Mouse (Mus musculus): ENCODE data around the gene Snrnp35. TPM values are rescaled to one million over a fixed set of nuclear protein-coding genes. Genes with fewer than 3 reads are reported as not detected.

Gene Snrnp35
- polyA plus RNA-seq, 1 experiment from 2014 or later: 9.2 TPM

DNA sequence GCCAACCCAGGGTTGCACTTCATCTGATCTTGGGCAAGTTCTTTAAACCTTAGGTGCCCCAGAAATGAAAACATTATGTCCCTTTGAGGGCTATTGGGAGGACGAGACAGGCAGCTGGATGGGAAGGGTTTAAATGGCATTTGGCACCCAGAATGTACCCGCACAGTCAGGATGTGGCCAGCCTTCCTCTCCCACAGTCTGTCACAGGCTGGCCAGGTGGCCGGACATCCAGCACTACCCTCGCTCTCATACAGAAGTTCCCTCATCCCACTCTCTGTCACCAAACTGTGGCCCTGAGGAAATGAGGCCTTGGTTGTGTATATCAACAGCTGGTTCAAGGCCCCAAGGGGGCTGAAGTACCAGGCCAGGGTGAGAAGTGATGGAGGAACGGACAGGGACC, 42.0 kb downstream of the Snrnp35 start:
- Histone ChIP-seq H3K4me2 (ENCODE audit: low read depth, low read length) (no peak overlapping the region), H3K9me3 (replicated peaks; ENCODE audit: control insufficient read depth, low read length) (no peaks in the 10 kb centered on the region), H3K4me1 (ENCODE audit: control insufficient read depth, low read depth, low read length) (peaks cover 4% of the 10 kb centered on the region; the same call in 1 of the 2 replicates), H3K27me3 (ENCODE audit: control insufficient read depth, insufficient read depth, low read depth, low read length) (peaks cover 10% of the 10 kb centered on the region), H3K9ac (ENCODE audit: low read depth, low read length) (no peak overlapping the region), H3K4me3 (ENCODE audit: low read depth, low read length) (no peak overlapping the region), H3K27ac (ENCODE audit: low read length) (no peak overlapping the region), H3K36me3 (ENCODE audit: control insufficient read depth, insufficient read depth) (no peaks in the 10 kb centered on the region)
- WGBS (ENCODE audit: insufficient replicate concordance): 61% methylated on average over 5 of the region's 5 CpGs
- no peak for ATAC-seq (ENCODE audit: low read depth)

DNA sequence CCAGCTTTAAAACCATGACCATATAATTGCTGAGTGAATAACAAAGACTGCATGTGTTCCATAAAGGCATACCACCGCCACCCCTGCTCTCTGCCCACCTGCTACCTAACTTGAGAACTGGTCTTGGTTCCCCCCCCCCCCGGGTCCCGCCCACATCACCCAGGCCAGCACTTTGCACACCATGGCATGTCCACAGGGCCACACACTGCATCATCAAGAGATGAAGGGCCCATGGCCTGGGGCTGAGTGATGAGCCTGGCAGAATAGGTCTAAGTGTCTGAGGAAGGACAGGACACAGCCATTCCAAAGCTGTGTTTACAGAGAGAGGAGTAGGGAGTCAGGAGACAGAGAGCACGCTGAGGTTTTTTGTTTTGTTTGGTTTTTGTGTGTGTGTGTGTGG, 45.4 kb downstream of the Snrnp35 start:
- no peak overlapping the region for H3K4me2 ChIP-seq (ENCODE audit: low read depth, low read length)
- no peak overlapping the region for H3K9ac ChIP-seq (ENCODE audit: low read depth, low read length)

DNA sequence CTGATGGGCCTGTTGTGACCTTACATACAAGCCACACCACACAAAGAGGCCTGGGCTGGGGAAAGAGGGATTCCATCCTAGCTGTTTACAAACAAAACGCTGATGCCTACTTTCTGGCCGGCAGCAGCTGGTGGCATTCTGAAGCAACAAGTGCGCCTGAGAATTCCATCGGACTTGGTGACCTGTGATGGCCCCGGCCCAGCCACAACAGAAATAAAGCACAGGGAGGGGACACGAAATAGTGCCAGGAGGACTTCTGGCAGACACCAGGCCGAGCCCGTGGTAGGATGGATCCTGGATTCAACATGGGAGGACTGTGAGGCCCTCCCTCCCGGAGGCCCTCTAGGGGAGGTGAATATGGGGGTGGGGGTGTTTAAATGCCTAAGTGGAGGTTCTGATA, 45.9 kb downstream of the Snrnp35 start:
- H3K27ac ChIP-seq (ENCODE audit: low read length): no peak overlapping the region
- H3K36me3 ChIP-seq (ENCODE audit: control insufficient read depth, insufficient read depth): no peaks in the 10 kb centered on the region
- H3K4me2 ChIP-seq (ENCODE audit: low read depth, low read length): no peak overlapping the region
- H3K4me3 ChIP-seq (ENCODE audit: low read depth, low read length): no peak overlapping the region
- peaks cover 9% of the 10 kb centered on the region for H3K4me1 ChIP-seq (ENCODE audit: control insufficient read depth, low read depth, low read length)
- no peaks in the 10 kb centered on the region for H3K9me3 ChIP-seq (replicated peaks; ENCODE audit: control insufficient read depth, low read length)
- peaks cover 36% of the 10 kb centered on the region for H3K27me3 ChIP-seq (ENCODE audit: control insufficient read depth, insufficient read depth, low read depth, low read length)
- no peak overlapping the region for H3K9ac ChIP-seq (ENCODE audit: low read depth, low read length)
- ATAC-seq (ENCODE audit: low read depth): no peak
- 51% methylated on average over 9 of the region's 9 CpGs for WGBS (ENCODE audit: insufficient replicate concordance)

More for the DNA sequence above, 45.4 kb downstream of the Snrnp35 start:
- no peaks in the 10 kb centered on the region for H3K36me3 ChIP-seq (ENCODE audit: control insufficient read depth, insufficient read depth)
- H3K27me3 ChIP-seq (ENCODE audit: control insufficient read depth, insufficient read depth, low read depth, low read length): peaks cover 36% of the 10 kb centered on the region
- H3K4me1 ChIP-seq (ENCODE audit: control insufficient read depth, low read depth, low read length): peaks cover 9% of the 10 kb centered on the region
- 62% methylated on average over 4 of the region's 4 CpGs for WGBS (ENCODE audit: insufficient replicate concordance)
- no peak overlapping the region for H3K4me3 ChIP-seq (ENCODE audit: low read depth, low read length)
- ATAC-seq (ENCODE audit: low read depth): no peak
- H3K9me3 ChIP-seq (replicated peaks; ENCODE audit: control insufficient read depth, low read length): no peaks in the 10 kb centered on the region
- H3K27ac ChIP-seq (ENCODE audit: low read length): no peak overlapping the region

DNA sequence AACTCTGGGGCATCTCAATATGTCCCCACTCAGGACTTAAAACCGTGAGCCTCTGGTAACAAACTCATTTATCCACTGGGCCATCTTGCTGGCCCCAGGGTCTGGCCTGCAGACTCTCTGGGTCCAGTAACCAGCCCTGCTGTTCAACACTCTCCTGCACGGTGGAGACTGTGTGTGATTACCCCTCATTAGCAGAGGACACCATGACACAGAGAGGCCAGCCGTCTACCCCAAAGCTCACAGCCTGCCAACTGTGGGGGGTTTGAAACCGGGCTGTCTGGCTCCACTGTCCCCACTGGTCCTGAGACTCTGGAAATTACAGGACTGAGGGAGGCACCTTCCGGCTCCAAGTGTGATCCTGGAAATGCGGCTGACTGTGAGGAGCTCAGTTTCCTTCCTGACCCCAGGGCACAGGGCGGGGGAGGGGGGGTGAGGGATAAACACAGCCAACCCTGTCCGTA, 46.3 kb downstream of the Snrnp35 start:
- Histone ChIP-seq H3K27ac (ENCODE audit: low read length) (no peak overlapping the region), H3K4me1 (ENCODE audit: control insufficient read depth, low read depth, low read length) (peaks cover 9% of the 10 kb centered on the region), H3K27me3 (ENCODE audit: control insufficient read depth, insufficient read depth, low read depth, low read length) (peaks cover 36% of the 10 kb centered on the region), H3K4me3 (ENCODE audit: low read depth, low read length) (no peak overlapping the region), H3K9me3 (replicated peaks; ENCODE audit: control insufficient read depth, low read length) (no peaks in the 10 kb centered on the region), H3K36me3 (ENCODE audit: control insufficient read depth, insufficient read depth) (no peaks in the 10 kb centered on the region), H3K4me2 (ENCODE audit: low read depth, low read length) (no peak overlapping the region), H3K9ac (ENCODE audit: low read depth, low read length) (no peak overlapping the region)
- no peak for ATAC-seq (ENCODE audit: low read depth)
- WGBS (ENCODE audit: insufficient replicate concordance): 34% methylated on average over 8 of the region's 8 CpGs

DNA sequence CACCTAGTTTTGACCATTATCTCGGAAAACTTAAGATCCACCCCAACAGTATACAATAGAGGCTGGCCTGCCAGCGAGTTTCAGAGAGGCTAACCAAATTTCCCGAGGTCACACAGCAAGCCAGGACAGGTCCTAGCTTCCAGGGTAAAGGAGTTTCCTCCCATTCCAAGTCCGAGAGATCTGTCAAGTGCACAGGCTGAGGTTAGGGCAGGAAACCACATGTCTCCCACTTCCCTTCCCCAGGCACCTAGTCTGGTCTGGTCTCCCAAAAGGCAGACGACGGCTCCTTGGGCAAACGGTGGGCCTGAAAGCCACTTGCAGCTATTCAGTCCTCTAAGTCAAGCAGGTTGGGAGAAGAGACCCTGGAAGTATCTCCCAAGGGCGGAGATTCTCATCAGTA, 46.8 kb downstream of the Snrnp35 start:
- peaks cover 10% of the 10 kb centered on the region for H3K4me1 ChIP-seq (ENCODE audit: control insufficient read depth, low read depth, low read length)
- H3K9me3 ChIP-seq (replicated peaks; ENCODE audit: control insufficient read depth, low read length): no peaks in the 10 kb centered on the region
- H3K4me3 ChIP-seq (ENCODE audit: low read depth, low read length): no peak overlapping the region; the same call in 1 of the 2 replicates
- no peak overlapping the region for H3K9ac ChIP-seq (ENCODE audit: low read depth, low read length)
- H3K36me3 ChIP-seq (ENCODE audit: control insufficient read depth, insufficient read depth): no peaks in the 10 kb centered on the region
- peak overlapping the region; percentile 9; the same call in 1 of the 2 replicates for H3K4me2 ChIP-seq (ENCODE audit: low read depth, low read length)
- no peak for ATAC-seq (ENCODE audit: low read depth)
- H3K27me3 ChIP-seq (ENCODE audit: control insufficient read depth, insufficient read depth, low read depth, low read length): peaks cover 36% of the 10 kb centered on the region
- 21% methylated on average over 8 of the region's 8 CpGs for WGBS (ENCODE audit: insufficient replicate concordance)
- H3K27ac ChIP-seq (ENCODE audit: low read length): no peak overlapping the region

DNA sequence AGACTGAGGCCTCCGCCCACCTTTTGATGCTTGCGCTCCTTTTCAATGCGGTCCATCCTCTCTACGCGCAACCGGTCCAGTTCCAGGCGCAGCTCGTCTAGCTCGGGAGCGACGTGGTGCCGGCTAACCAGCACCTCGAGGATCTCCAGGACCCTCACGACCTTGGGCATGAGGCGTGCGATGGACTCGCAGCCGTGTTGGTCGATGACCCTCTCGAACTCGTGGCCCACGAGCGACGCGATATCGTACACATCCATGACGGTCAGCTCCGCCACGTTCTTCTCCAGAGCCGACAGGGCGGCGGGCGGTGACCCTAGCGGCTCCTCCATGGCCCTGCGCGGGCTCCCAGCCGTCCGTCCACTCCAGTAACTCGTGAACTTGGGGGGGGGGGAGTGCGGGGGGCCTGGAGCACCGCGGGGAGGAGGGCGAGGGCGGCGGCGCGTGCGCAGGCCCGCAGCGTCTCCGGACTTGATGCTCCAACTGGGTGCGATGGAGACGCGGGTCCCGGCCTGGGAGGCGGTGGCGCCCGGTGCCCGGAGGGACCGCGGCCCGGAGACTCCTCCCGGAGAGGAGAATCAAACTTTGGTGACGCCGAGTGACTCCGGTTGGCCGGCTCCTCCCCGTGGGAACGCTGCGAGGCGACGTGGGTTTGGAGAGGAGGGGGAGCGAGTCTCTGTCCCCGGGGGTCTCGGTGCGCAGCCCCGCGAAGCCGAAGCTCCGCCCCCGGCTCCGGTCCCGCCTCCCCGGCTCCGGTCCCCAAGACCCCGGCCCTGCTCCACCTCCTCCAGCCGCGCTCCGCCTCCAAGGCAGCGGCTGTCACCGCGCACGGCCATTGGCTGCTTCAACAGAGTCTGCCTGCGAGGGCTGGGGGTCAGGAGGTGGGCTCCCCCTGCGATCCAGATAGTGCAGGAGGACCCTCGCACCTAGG, 48.0 kb downstream of the Snrnp35 start, which contains the start of gene Rilpl1:
Gene Rilpl1, minus strand, starts transcription at position 737 of the 928 bp plus-strand sequence.
- Histone ChIP-seq H3K9ac (ENCODE audit: low read depth, low read length) (peak within 1 kb of the TSS; percentile 54), H3K4me1 (ENCODE audit: control insufficient read depth, low read depth, low read length) (peaks cover 13% of the 10 kb centered on the region), H3K36me3 (ENCODE audit: control insufficient read depth, insufficient read depth) (no peaks in the 10 kb centered on the region), H3K27ac (ENCODE audit: low read length) (peak within 1 kb of the TSS; percentile 37), H3K4me3 (ENCODE audit: low read depth, low read length) (peak within 1 kb of the TSS; percentile 67), H3K4me2 (ENCODE audit: low read depth, low read length) (peak within 1 kb of the TSS; percentile 83), H3K9me3 (replicated peaks; ENCODE audit: control insufficient read depth, low read length) (no peaks in the 10 kb centered on the region), H3K27me3 (ENCODE audit: control insufficient read depth, insufficient read depth, low read depth, low read length) (peaks cover 36% of the 10 kb centered on the region)
- ATAC-seq (ENCODE audit: low read depth): peak; percentile 56
- WGBS (ENCODE audit: insufficient replicate concordance): 1% methylated on average over 95 of the region's 96 CpGs

DNA sequence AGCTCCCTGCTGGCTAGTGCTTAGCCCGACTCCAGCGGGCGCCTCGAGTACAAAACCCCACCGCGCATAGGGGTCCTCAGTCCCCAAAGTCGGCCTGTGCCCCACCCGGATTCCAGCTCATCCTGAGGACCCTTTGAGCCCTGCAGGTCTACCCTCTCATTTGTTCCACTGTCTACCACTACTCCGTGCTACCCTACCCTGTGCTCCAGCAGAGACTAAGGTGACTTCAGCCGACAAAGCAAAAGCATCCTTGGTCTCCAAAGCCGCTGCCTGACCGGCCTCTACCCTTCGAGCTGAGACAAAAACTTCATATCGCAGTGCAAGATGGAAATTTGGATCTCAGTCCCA, 48.6 kb downstream of the Snrnp35 start:
- Histone ChIP-seq H3K4me3 (ENCODE audit: low read depth, low read length) (peak overlapping the region; percentile 67), H3K9ac (ENCODE audit: low read depth, low read length) (peak overlapping the region; percentile 54), H3K4me1 (ENCODE audit: control insufficient read depth, low read depth, low read length) (peaks cover 13% of the 10 kb centered on the region), H3K36me3 (ENCODE audit: control insufficient read depth, insufficient read depth) (no peaks in the 10 kb centered on the region), H3K4me2 (ENCODE audit: low read depth, low read length) (peak overlapping the region; percentile 83), H3K27ac (ENCODE audit: low read length) (peak overlapping the region; percentile 37), H3K9me3 (replicated peaks; ENCODE audit: control insufficient read depth, low read length) (no peaks in the 10 kb centered on the region), H3K27me3 (ENCODE audit: control insufficient read depth, insufficient read depth, low read depth, low read length) (peaks cover 36% of the 10 kb centered on the region)
- 0 out of 2 replicates have a peak, but pooled peaks have one; percentile 12 for ATAC-seq (ENCODE audit: low read depth)
- WGBS (ENCODE audit: insufficient replicate concordance): 15% methylated on average over 14 of the region's 14 CpGs

DNA sequence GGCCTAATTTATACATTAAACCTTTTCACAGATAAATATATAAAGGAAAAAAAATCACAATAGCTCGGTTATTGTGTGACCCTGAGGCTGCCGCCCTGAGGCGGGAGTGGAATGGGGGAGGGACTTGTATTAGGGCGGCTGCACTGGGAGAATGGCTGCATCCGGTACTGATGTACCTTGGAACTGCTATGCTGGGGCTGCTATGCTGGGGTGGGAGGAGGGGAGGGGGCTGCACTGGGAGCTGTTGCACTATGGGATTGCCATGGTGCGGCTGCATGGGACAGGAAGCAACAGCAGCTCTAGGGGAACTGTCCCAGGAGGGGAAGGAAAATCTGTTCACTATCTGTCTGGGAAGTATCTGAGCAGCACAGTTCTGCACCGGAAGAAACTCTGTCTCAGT, 49.5 kb downstream of the Snrnp35 start:
- H3K4me2 ChIP-seq (ENCODE audit: low read depth, low read length): no peak overlapping the region
- WGBS (ENCODE audit: insufficient replicate concordance): 14% methylated on average over 7 of the region's 7 CpGs
- peaks cover 36% of the 10 kb centered on the region for H3K27me3 ChIP-seq (ENCODE audit: control insufficient read depth, insufficient read depth, low read depth, low read length)
- H3K36me3 ChIP-seq (ENCODE audit: control insufficient read depth, insufficient read depth): no peaks in the 10 kb centered on the region
- no peak overlapping the region for H3K27ac ChIP-seq (ENCODE audit: low read length)
- peak; percentile 41 for ATAC-seq (ENCODE audit: low read depth)
- no peaks in the 10 kb centered on the region for H3K9me3 ChIP-seq (replicated peaks; ENCODE audit: control insufficient read depth, low read length)
- no peak overlapping the region for H3K4me3 ChIP-seq (ENCODE audit: low read depth, low read length)
- no peak overlapping the region for H3K9ac ChIP-seq (ENCODE audit: low read depth, low read length)
- H3K4me1 ChIP-seq (ENCODE audit: control insufficient read depth, low read depth, low read length): peaks cover 16% of the 10 kb centered on the region

DNA sequence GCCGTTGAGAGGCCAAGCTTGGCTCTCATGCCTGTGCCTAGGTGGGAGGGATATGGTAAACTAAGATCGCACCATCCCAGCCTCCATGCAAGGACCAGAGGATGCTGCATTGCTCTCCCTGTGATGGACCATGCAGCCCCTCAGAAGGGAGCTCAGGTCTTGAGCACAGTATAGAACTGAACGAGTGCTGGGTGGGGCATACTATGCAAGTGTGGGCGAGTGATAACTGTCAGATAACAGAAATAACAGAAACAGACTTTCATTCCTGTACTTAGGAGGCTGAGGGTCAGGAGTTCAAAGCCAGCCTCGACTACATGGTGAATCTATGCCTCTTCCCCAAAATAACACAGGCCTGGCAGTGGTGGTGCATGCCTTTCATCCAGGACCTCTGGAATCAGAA, 52.1 kb downstream of the Snrnp35 start:
- no peak overlapping the region for H3K9ac ChIP-seq (ENCODE audit: low read depth, low read length)
- no peaks in the 10 kb centered on the region for H3K36me3 ChIP-seq (ENCODE audit: control insufficient read depth, insufficient read depth)
- no peak for ATAC-seq (ENCODE audit: low read depth)
- no peak overlapping the region for H3K27ac ChIP-seq (ENCODE audit: low read length)
- no peak overlapping the region for H3K4me3 ChIP-seq (ENCODE audit: low read depth, low read length)
- H3K9me3 ChIP-seq (replicated peaks; ENCODE audit: control insufficient read depth, low read length): no peaks in the 10 kb centered on the region
- no peak overlapping the region for H3K4me2 ChIP-seq (ENCODE audit: low read depth, low read length)
- peaks cover 26% of the 10 kb centered on the region for H3K27me3 ChIP-seq (ENCODE audit: control insufficient read depth, insufficient read depth, low read depth, low read length)
- peaks cover 15% of the 10 kb centered on the region for H3K4me1 ChIP-seq (ENCODE audit: control insufficient read depth, low read depth, low read length)
- 36% methylated on average over 5 of the region's 5 CpGs for WGBS (ENCODE audit: insufficient replicate concordance)

Data from liver, embryonic 16.5 days (tissue).